Mouse (Mus musculus): ENCODE data around the gene Rab8b.

GRCm38 (mm10) chr9:66917892-66918255 lies 1.6 kb downstream of the Rab8b start:
- TF ChIP-seq CTCF (IDR thresholded peaks at IDR 0.05; ENCODE audit: low read depth, low read length) (no peak), POLR2A (IDR thresholded peaks at IDR 0.05; ENCODE audit: extremely low read depth, insufficient read depth, low read length) (no peak)

Data from liver, adult 2 months (tissue).